Mouse (Mus musculus): Measurements from ENCODE around the gene Gjc2.

DNA sequence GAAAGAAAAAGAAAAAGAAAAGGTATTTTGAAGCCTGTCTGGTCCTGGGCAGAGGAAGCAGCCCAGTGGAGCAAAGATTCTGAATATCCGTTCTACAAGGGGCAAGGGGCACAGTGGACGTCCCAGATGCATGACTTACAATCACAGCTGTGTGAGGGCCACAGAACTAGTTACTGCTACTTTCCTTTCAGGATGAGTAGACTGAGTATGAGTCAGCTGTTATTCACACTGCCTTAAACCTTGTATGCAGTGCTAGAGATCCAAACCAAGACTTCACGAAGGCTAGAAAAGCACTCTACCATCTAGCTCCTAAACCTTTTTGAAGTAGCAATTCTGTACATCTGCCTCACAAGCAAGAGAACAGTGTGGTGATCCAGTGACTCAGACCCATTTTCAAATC lies 43.2 kb upstream of the Gjc2 start:
- TF ChIP-seq CTCF (IDR thresholded peaks at IDR 0.05; ENCODE audit: borderline replicate concordance, extremely low read depth, insufficient read depth, insufficient read length) (no peak), POLR2A (IDR thresholded peaks at IDR 0.05; ENCODE audit: borderline replicate concordance, extremely low read depth, insufficient read depth, insufficient read length, poor library complexity, severe bottlenecking) (no peak)
